Mouse (Mus musculus) splenic B cell, adult 2 months (primary cell): ENCODE measurements around the gene Prpf6.

Experiments used
- DNase-seq: peaks from one replicate; pipeline ENCODE4 v3.0.0-alpha.2; 2011; ENCODE audit warnings: low read depth, low spot score
- H3K27me3 ChIP-seq: 2 replicates; pipeline ENCODE4 v1.6.1; 2012; ENCODE audit warnings: mild to moderate bottlenecking, low read length, moderate library complexity, mixed read lengths; ENCODE audit not compliant: control insufficient read depth, poor library complexity, insufficient read depth, severe bottlenecking
- H3K36me3 ChIP-seq: 2 replicates; pipeline ENCODE4 v1.6.1; 2012; ENCODE audit warnings: mild to moderate bottlenecking, low read length, moderate library complexity, mixed read lengths; ENCODE audit not compliant: control insufficient read depth, poor library complexity, insufficient read depth, severe bottlenecking

The Prpf6 gene

DNA sequence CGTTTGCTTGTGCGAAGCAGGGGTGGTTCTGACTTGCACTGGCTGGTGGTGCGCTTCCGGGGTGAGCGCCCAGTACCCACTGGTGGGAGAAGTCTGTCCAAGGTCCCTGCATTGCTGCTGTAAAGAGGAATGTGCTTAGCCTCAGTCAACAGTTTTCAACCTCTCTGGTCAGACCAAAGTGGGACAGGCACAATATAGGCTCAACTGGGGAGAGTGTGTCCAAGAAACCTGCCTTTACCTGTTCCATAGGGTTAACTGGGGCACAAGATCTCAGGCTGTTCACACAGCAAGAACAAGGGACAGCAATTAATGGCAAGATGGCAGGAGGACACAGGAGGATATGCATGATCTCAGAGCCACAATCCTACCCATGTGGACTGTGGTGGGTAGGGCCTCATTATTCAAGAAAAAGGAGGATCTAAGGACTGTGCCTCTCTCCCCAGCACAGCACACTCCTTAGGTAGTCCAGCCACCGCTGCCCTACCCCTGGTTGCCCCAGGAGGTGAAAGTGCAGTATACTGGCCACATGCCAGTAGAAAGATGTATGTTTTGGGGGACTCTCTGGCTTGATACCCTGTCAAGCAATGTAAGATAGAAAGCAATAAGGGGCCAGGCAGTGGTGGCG is 16.6 kb upstream of the Prpf6 start:
- Histone ChIP-seq H3K36me3 (no peaks in the 10 kb centered on the region), H3K27me3 (no peaks in the 10 kb centered on the region)
- no peak for DNase-seq

DNA sequence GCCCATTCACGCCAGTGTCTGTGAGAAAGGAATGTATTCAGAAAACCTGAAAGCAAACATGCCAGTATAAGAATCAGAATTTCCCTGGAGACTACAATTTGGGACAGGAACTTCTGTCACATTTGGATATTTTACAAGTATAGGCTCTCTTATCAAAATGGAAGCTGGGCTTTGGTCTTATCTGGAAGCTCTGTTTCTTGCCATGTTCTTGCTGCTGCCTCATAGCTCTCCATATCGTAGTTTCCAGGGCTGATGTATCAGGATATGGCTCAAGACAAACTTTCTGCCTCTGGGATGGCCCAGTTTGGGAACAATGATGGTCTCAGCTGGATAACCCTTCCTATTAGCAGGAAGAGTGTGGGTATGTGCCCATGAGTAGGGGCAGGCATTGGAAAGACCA is 15.1 kb upstream of the Prpf6 start:
- DNase-seq = no peak
- no peaks in the 10 kb centered on the region for H3K27me3 ChIP-seq
- H3K36me3 ChIP-seq = no peaks in the 10 kb centered on the region

DNA sequence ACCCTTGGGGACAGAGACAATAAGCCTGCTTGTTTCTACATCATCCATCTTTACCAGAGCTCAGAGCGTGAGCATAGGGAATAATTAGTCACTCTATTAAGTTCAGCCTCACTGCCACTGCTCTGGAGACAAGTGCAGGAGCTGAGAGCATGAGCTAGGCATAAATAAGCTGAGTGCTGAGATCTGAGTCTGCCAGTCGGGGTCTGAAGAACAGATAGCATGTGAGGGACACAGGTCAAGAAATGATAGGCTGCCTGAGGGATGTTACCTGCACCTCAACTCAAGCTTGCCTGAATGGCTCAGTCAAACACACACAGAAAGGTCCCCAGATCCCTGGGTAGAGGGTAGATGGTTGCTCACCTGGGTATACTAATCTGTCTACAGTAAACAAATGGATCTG is 14.5 kb upstream of the Prpf6 start:
- no peak for DNase-seq
- no peaks in the 10 kb centered on the region for H3K27me3 ChIP-seq
- H3K36me3 ChIP-seq = no peaks in the 10 kb centered on the region

DNA sequence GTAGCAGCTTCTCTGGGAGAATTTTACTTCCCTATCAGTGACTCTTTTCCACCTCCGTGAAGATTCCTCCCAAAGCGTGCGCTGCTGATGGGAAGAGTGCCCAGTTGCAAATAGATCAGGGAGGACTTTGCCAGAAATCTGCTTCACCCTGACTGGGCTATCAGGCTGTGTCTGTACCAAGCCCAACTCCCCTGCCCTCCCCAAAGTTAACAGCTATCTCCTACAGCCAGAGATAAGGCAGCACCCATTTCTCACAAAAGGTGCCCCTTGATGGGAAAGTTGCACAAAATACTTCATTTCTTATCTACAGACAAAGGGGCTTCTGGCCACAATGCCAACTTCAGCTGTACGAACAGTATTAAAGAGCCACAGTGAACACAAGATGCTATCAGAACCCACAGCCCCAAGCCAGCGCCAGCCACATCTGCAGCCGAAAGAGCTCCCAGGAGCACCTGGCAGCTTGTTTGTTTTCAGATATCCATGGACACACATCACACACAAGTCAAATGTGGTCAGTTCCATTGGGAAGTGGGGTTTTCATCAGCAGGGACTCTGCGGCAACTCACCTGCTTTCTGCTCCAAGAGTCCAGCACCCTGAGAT is 13.6 kb upstream of the Prpf6 start:
- H3K36me3 ChIP-seq = no peaks in the 10 kb centered on the region
- H3K27me3 ChIP-seq = no peaks in the 10 kb centered on the region
- no peak for DNase-seq

DNA sequence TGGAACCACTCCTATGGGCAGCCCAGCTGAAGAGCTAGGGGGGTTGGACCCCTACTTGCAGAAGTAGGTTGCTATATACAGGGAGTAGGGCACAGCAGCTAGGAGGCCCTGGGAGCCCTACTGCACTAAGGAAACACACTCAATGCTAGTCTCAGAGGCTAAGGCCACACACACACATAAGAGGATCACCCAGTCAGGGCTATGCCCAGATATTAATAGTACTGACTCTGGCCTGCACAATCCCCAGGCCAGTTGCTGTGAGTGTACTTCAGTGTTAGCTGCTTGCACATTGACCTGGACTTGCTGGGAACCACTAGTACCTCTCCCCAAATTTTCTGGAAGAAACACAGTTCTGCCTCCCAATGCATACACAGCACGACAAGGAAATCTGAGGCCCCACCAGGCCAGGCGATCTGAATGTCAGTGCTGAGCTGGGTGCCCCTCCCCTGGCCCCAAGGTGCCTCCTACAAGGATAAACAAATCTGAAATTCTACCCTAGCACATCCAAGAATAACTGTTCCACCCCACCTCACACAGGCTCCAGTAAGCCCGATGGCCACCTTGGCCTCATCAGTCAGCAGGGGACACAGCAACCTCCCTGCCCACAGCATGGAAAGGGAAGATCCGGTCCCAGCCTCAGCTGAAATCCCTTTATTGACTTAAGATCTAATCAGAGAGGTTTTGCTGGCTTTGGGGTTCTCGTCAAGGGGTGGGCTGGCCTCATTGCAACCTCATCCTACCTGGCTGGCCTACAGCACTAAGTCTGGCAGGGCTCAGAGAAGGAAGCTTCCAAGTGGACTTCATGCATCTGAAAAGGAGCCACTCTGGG is 12.7 kb upstream of the Prpf6 start:
- H3K27me3 ChIP-seq = no peaks in the 10 kb centered on the region
- DNase-seq = no peak
- no peaks in the 10 kb centered on the region for H3K36me3 ChIP-seq

DNA sequence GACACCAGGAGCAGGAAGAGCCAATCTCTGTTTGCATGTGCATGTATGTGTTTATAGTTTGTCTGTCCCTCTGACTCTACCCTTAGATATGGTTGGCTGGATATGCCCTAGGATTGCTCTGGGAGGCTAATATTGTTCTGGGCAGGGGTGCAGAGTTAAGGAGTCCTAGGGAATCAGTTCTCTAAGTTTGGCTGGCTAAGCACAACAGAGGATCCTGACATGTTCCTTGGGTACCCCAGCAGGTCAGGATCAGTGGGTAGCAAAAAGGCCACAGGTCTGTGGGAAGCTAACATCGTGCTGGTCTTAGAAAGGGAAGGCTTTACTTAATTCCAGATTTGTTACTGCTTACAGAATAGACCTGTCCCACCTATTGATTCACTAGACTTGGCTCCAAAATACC is 12.0 kb upstream of the Prpf6 start:
- no peaks in the 10 kb centered on the region for H3K36me3 ChIP-seq
- H3K27me3 ChIP-seq = no peaks in the 10 kb centered on the region

DNA sequence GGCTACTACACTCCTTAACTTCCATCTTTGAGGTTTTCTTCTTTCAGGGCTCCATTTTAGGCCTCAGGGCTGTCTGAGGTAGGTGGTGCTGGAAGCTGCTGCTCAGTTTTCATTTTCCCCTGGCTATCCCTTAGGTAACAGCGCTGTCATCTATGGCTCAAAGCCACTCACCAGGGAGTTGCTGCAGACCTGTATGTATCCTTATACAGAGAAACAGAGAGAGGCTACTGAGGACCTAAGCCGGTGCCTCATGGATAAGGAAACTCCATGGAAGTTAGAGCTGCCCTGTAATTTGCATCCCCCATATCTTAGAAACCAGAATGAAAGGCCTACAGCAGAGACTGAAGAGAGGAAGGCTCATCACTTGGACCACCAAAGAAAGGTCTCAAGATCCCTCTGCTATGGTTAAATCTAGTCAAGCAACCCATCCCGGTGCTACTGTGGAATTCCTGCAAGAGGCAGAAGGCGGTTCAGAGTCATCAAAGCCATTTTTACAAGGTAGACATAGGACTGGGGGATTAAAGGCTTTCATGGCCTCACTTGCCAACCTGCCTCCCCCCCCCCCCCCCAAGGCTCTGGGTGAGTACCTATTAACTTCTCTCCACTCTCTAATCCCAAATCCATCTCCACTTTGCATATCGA is 11.4 kb upstream of the Prpf6 start:
- no peak for DNase-seq
- Histone ChIP-seq H3K36me3 (no peaks in the 10 kb centered on the region), H3K27me3 (no peaks in the 10 kb centered on the region)

More for the DNA sequence above, 12.0 kb upstream of the Prpf6 start:
- no peak for DNase-seq

DNA sequence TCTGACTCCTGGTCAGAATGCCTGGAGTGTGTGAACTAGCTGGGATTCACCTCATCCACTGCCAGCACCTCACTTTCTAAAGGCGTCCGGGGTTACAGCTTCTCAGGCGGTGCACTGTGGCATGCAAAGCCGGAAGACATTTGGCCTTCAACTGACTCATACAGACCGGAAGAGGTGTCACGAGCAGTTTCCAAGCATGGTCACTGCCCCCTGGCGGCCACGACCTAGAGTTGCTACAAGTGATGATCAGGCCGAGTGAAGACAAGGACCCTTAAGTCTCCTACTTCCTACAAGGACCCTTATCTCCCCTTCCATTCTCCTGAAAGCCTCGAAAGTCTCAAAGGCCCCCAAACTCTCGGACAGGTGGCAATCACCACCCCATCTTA is 10.7 kb upstream of the Prpf6 start:
- DNase-seq = peak; percentile 95
- H3K36me3 ChIP-seq = no peaks in the 10 kb centered on the region

DNA sequence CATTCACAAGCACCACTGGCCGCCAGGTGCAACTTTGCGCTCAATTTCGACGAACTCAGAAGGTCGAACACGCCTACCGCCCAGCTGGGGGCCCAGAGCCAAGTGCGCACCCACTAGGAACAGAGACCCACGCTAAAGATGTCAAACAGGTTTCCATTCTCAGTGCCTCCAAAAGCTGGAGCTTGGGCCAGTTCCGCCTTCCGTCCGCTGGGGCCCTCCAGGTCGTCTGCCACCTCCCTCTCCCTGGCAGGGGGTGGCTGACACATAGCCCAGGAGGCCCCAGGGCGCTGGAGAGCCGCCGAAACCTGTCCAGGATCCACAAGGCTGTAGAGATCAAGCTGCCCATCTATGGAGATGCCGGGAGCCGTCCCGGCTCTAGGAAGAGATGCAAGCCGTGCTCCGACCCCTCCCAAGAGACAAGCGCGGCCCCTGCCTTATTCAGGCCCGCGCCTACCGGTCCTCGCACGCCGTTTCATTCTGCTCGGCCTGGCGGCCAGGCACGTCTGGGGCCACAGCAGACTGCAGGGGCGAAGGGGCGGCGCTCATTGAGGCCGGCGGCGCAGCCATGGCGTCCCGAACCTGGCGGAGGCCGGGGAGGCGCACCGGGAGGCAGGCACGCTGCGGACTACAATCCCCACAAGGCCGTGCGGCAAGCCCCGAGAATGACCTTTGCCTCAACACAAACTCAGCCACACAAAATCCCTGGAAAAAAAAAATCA is 10.1 kb upstream of the Prpf6 start:
- H3K36me3 ChIP-seq = no peaks in the 10 kb centered on the region
- no peaks in the 10 kb centered on the region for H3K27me3 ChIP-seq
- peak; percentile 79 for DNase-seq

More for the DNA sequence above, 10.7 kb upstream of the Prpf6 start:
- H3K27me3 ChIP-seq = no peaks in the 10 kb centered on the region

DNA sequence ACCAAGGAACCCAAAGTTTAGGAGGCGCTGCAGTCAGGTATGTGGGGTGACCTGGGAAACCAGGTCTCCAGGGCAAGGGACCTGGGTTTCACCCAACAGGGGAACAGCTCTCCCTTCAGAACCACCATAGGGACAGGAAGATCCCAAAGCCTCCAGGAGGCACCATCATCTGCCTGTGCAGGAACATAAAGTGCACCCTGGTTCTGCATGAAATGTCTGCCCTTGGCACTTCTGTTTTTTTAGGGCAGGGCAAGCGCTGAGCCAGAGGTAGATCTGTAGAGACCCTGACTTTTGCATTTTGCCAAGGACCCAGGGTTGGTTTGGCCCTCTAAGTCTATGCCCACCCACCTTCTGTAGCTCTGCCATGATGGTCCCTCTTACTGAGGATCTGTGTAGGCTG is 9.3 kb upstream of the Prpf6 start:
- Histone ChIP-seq H3K27me3 (no peaks in the 10 kb centered on the region), H3K36me3 (no peaks in the 10 kb centered on the region)
- no peak for DNase-seq

DNA sequence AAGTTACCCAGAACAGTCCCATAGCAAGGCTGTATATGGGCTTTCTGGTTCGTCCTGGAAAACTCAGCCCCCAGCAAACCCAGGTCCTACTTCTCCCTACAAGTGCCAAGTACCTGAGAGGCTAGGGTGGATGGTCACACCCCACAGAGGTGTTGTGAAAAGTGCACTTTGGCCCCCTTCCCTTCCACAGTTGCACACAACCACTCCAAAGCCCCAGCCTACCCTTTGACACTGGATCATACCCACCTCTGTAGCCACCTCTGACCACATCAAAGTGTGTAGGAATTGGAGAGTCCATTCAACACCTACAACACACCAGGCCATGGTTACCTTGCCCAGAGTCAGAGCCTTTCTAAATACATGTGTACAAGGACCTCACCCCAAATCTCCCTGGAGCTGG is 8.7 kb upstream of the Prpf6 start:
- H3K27me3 ChIP-seq = no peaks in the 10 kb centered on the region
- no peak for DNase-seq
- H3K36me3 ChIP-seq = no peaks in the 10 kb centered on the region

DNA sequence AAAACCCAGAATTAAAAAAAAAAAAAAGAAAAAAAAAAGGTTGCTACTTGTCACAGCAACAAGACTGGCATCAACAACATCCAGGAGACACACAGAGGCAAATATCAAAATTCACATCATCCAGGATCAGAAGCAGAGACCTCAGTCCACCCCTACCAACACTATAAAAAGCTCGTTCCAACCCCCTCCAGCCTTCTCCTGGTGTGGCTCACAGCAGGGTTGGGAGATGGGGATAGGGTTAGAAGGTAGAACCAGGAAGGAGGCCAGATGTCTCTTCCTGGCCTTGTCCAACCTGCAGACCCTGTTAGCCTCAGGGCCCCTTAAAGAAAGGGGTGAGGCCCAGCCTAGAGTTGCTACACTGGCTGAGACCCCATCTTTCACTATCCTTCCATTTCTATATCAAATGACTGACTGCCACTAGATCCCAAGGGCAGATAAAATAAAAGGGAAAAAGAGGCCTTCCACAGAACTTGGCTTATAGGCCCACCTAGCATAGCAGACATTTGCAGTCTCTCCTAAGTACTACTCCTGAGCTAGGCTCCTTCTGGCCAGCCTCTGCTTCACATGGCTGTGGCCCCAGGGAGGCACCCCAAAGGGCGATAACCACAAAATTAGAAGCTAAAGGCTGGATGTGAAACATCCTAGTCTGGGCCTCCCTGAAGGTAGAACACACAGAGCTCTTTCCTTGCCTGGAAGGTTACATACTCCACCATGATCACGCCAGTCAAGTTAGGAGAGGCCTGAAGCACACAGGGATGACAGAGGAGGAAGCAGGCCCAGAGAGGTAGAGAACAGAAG is 8.0 kb upstream of the Prpf6 start:
- no peak for DNase-seq
- Histone ChIP-seq H3K36me3 (no peaks in the 10 kb centered on the region; the same call in 1 of the 2 replicates), H3K27me3 (no peaks in the 10 kb centered on the region)

DNA sequence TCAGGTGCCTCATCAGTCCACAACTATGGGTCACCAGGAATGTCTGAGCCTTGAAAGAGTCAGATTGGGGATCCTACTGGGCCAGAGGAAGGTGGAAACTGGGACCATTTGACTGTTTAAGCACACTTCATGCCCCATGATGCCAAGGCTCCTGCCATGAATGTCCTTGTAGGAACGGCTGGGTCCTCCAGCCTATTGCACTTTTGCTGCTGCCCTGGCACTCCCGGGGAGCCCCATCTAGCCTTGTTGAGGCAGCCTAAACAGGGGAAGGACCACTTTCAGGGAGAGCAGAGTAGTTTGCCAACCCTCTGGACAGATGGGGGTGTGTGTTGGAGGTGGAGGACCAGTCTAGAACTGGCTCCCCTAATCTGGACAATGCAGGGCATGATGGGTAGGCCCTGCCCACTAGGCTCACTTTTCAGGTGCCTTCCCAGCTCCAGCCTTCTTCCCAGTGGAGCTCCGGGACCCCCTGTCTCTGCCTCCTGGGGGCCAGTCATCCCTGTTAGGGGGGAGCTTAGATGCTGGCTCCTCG is 7.2 kb upstream of the Prpf6 start, which contains the start of gene Uckl1:
Gene Uckl1, minus strand, starts transcription at position 482 of the 532 bp plus-strand sequence.
- DNase-seq = no peak
- H3K27me3 ChIP-seq = no peaks in the 10 kb centered on the region
- H3K36me3 ChIP-seq = no peaks in the 10 kb centered on the region; the same call in 1 of the 2 replicates
